Mouse (Mus musculus): ENCODE data around the gene Gm14548. TPM values are rescaled to one million over a fixed set of nuclear protein-coding genes. Genes with fewer than 3 reads are reported as not detected.
"Not testable (repeated sequence)": the region's sequence is repeated elsewhere in the genome, so short reads cannot be mapped to it uniquely, and the experiment has no call there.

Gm14548 gene
- total RNA-seq (2021) = not detected
- long read RNA-seq, experiment 1 = 0 reads
- long read RNA-seq, experiment 2 = 0 reads

GRCm38 (mm10) chr7:3898036-3898590 is at the start of gene Gm14548:
Gene Gm14548 (minus strand): TSS chr7:3898120.
- not testable (repeated sequence) for DNase-seq (ENCODE audit: low spot score in 2 of 2); H3K4me3 ChIP-seq; H3K27ac ChIP-seq

GRCm38 (mm10) chr7:3946117-3946516 is 48.2 kb upstream of the Gm14548 start:
- no peak for TF ChIP-seq CTCF (conservative IDR thresholded peaks at IDR 0.05)
- no peak overlapping the region for H3K27ac ChIP-seq
- DNase-seq (ENCODE audit: low spot score in 2 of 2) = no peak
- H3K4me3 ChIP-seq = no peak overlapping the region

GRCm38 (mm10) chr7:3940915-3941314 is 43.0 kb upstream of the Gm14548 start:
- Histone ChIP-seq H3K27ac (no peak overlapping the region), H3K4me3 (no peak overlapping the region)
- DNase-seq (ENCODE audit: low spot score in 2 of 2) = no peak
- TF ChIP-seq CTCF (conservative IDR thresholded peaks at IDR 0.05) = no peak

- TF ChIP-seq CTCF (conservative IDR thresholded peaks at IDR 0.05) = peak; percentile 50
- no peak for DNase-seq (ENCODE audit: low spot score in 2 of 2)
- Histone ChIP-seq H3K27ac (no peak overlapping the region), H3K4me3 (no peak overlapping the region)
Observed at GRCm38 (mm10) chr7:3939866-3940525, 42.1 kb upstream of the Gm14548 start.

GRCm38 (mm10) chr7:3935473-3935872 is 37.6 kb upstream of the Gm14548 start:
- H3K27ac ChIP-seq; H3K4me3 ChIP-seq; DNase-seq (ENCODE audit: low spot score in 2 of 2): not testable (repeated sequence)

GRCm38 (mm10) chr7:3915387-3915786 is 17.5 kb upstream of the Gm14548 start, which contains the start of gene Lilra6:
Gene Lilra6 (minus strand): TSS chr7:3915503.
- not testable (repeated sequence) for DNase-seq (ENCODE audit: low spot score in 2 of 2); H3K27ac ChIP-seq

GRCm38 (mm10) chr7:3903704-3904103 is 5.8 kb upstream of the Gm14548 start:
- H3K4me3 ChIP-seq = no peak overlapping the region
- peak; percentile 38 for TF ChIP-seq CTCF (conservative IDR thresholded peaks at IDR 0.05)
- no peak for DNase-seq (ENCODE audit: low spot score in 2 of 2)
- H3K27ac ChIP-seq = no peak overlapping the region

More at GRCm38 (mm10) chr7:3915387-3915786, 17.5 kb upstream of the Gm14548 start, which contains the start of gene Lilra6:
- not testable (repeated sequence) for H3K4me3 ChIP-seq

- H3K27ac ChIP-seq; H3K4me3 ChIP-seq; DNase-seq (ENCODE audit: low spot score in 2 of 2): not testable (repeated sequence)
Observed at GRCm38 (mm10) chr7:3875032-3875431, 22.9 kb downstream of the Gm14548 start.

GRCm38 (mm10) chr7:3844951-3845350 is 53.0 kb downstream of the Gm14548 start, which contains the start of gene Pira2:
Gene Pira2 (minus strand): TSS chr7:3845051.
- not testable (repeated sequence) for H3K27ac ChIP-seq; DNase-seq (ENCODE audit: low spot score in 2 of 2); H3K4me3 ChIP-seq

GRCm38 (mm10) chr7:3837854-3838253 is 60.1 kb downstream of the Gm14548 start:
- not testable (repeated sequence) for H3K4me3 ChIP-seq; H3K27ac ChIP-seq; DNase-seq (ENCODE audit: low spot score in 2 of 2)

Other genes with a start within 250 kb of the Gm14548 start
- 1 to 10 TPM; 5.3 to 5.6 TPM for gene Leng1, start 232.3 kb downstream of the Gm14548 start, total RNA-seq (2021)
- gene Tmc4, start 220.6 kb downstream of the Gm14548 start, total RNA-seq (2021) = 1 to 10 TPM; 4.3 to 9.7 TPM
- gene Tsen34, start 205.3 kb downstream of the Gm14548 start, total RNA-seq (2021) = 10 to 100 TPM; 80.2 to 84.8 TPM
- gene Mboat7, start 204.6 kb downstream of the Gm14548 start, total RNA-seq (2021) = 100 to 1,000 TPM; 160 to 170 TPM
- 100 to 1,000 TPM; 387 to 404 TPM for gene Rps9, start 194.1 kb downstream of the Gm14548 start, total RNA-seq (2021)
- under 1 TPM in 1 of 2 experiments, not detected in 1; 0.36 TPM for gene Pirb, start 177.7 kb downstream of the Gm14548 start, total RNA-seq (2021)
- not detected for gene Gm15448, start 72.4 kb downstream of the Gm14548 start, total RNA-seq (2021)
- not detected for gene Pira2, start 53.1 kb downstream of the Gm14548 start, total RNA-seq (2021)
- not detected for gene Lilra6, start 17.4 kb upstream of the Gm14548 start, total RNA-seq (2021)
- gene Lair1, start 165.1 kb upstream of the Gm14548 start, total RNA-seq (2021) = 1 to 10 TPM; 5.2 to 7.1 TPM
- gene Ttyh1, start 221.3 kb upstream of the Gm14548 start, total RNA-seq (2021) = 100 to 1,000 TPM; 526 to 562 TPM
- gene Leng8, start 238.9 kb upstream of the Gm14548 start, total RNA-seq (2021) = 100 to 1,000 TPM; 189 to 218 TPM

Data from layer of hippocampus, adult 2 months (tissue).